Mouse (Mus musculus) heart, adult 2 months (tissue): ENCODE results near the gene Cers2. TPM values are rescaled to one million over a fixed set of nuclear protein-coding genes. Genes with fewer than 3 reads are reported as not detected.
"Not testable (repeated sequence)": the region's sequence is repeated elsewhere in the genome, so short reads cannot be mapped to it uniquely, and the experiment has no call there.

Source experiments
- DNase-seq, 2 experiments: peaks; one replicate each; pipeline ENCODE4 v3.0.0; 2021
- H3K27ac ChIP-seq: fragments of 200-600 bp; 2 replicates; pipeline ENCODE4 v1.8.1; 2022
- H3K27me3 ChIP-seq: fragments of 200-500 bp; 2 replicates; pipeline ENCODE4 v1.6.1; 2012; ENCODE audit warnings: mild to moderate bottlenecking, low read length, inconsistent platforms, mixed read lengths; ENCODE audit not compliant: control insufficient read depth, insufficient read depth
- H3K36me3 ChIP-seq: fragments of 200-500 bp; 2 replicates; pipeline ENCODE4 v1.6.1; 2012; ENCODE audit warnings: low read length, inconsistent platforms; ENCODE audit not compliant: control insufficient read depth, insufficient read depth
- H3K4me1 ChIP-seq: fragments of 200-500 bp; 2 replicates; pipeline ENCODE4 v1.6.1; 2011; ENCODE audit warnings: low read length; ENCODE audit not compliant: control insufficient read depth, insufficient read depth
- H3K4me3 ChIP-seq: fragments of 200-600 bp; 2 replicates; pipeline ENCODE4 v1.8.1; 2022
- H3K79me2 ChIP-seq: fragments of 200-500 bp; replicated peaks from 2 replicates; pipeline ENCODE4 v1.6.1; 2012; ENCODE audit warnings: mild to moderate bottlenecking, inconsistent platforms, low read length, moderate library complexity, mixed read lengths; ENCODE audit not compliant: control insufficient read depth, insufficient read depth
- H3K9ac ChIP-seq: fragments of 200-500 bp; 2 replicates; pipeline ENCODE4 v1.6.1; 2012; ENCODE audit warnings: low read depth, mild to moderate bottlenecking, control low read depth, inconsistent platforms, low read length, mixed read lengths
- CTCF ChIP-seq: fragments of 200-600 bp; IDR thresholded peaks from 2 replicates; pipeline ENCODE4 v1.8.1; 2022; ENCODE audit warnings: antibody characterized with exemption, mild to moderate bottlenecking, moderate library complexity
- EP300 ChIP-seq: fragments of 200-500 bp; IDR thresholded peaks from 2 replicates; pipeline ENCODE4 v1.6.1; 2011; ENCODE audit warnings: low read depth, low read length, control low read depth; ENCODE audit not compliant: insufficient read depth
- POLR2A ChIP-seq: fragments of 200-500 bp; IDR thresholded peaks from 2 replicates; pipeline ENCODE4 v1.6.1; 2011; ENCODE audit warnings: mild to moderate bottlenecking, low read depth, low read length, control low read depth; ENCODE audit not compliant: insufficient read depth
- WGBS: fragments of 180-500 bp; shearing (Covaris S2); methylation state at CpG from one replicate; pipeline ENCODE4 v1.1.7; 2018; 5-methylcytosine and 5-hydroxymethylcytosine counted together
- intact Hi-C: fragments of 180-260 bp; cut with DNase I; formaldehyde crosslinking; loops from one replicate; pipeline ENCODE4 v1.15.1; 2025
- polyA plus RNA-seq: library from polyadenylated mRNA; depleted of rRNA; stranded (reverse); fragments of >200 nt; gene quantifications from 2 replicates; pipeline ENCODE4 v1.2.3, GENCODE M21; 2012
- total RNA-seq, 2 experiments: library from RNA; stranded (reverse); gene quantifications; 2 replicates each; pipeline ENCODE4 v1.2.3; 2021

Cers2 gene
- total and polyA plus RNA-seq, 3 experiments = 35.3 to 69.1 (median 39.3) TPM

- TF ChIP-seq EP300 (no peak), CTCF (peak; percentile 49)
- Histone ChIP-seq H3K9ac (no peak overlapping the region), H3K27ac (no peak overlapping the region), H3K36me3 (no peaks in the 10 kb centered on the region; the same call in 1 of the 2 replicates), H3K4me1 (no peaks in the 10 kb centered on the region), H3K79me2 (no peaks in the 10 kb centered on the region), H3K27me3 (no peaks in the 10 kb centered on the region), H3K4me3 (no peak overlapping the region)
- intact Hi-C loops = no loop called here
- 91% methylated on average over 6 of the region's 6 CpGs for WGBS
- no peak for DNase-seq
These were observed 10.0 kb downstream of the Cers2 start for GRCm38 (mm10) chr3:95324454-95325144.

- intact Hi-C loops = no loop called here
- H3K36me3 ChIP-seq = no peaks in the 10 kb centered on the region; the same call in 1 of the 2 replicates
- no peaks in the 10 kb centered on the region for H3K27me3 ChIP-seq
- no peaks in the 10 kb centered on the region for H3K4me1 ChIP-seq
- no peak overlapping the region for H3K27ac ChIP-seq
- TF ChIP-seq EP300 = no peak
- TF ChIP-seq CTCF = no peak
- no peak for TF ChIP-seq POLR2A
- no peaks in the 10 kb centered on the region for H3K79me2 ChIP-seq
- DNase-seq = no peak
- 93% methylated on average over 1 of the region's 1 CpGs for WGBS
- no peak overlapping the region for H3K4me3 ChIP-seq
- no peak overlapping the region for H3K9ac ChIP-seq
These were observed 14.3 kb downstream of the Cers2 start for GRCm38 (mm10) chr3:95328803-95329404.

- no peak for DNase-seq
- intact Hi-C loops = no loop called here
- Histone ChIP-seq H3K9ac (no peak overlapping the region), H3K79me2 (no peaks in the 10 kb centered on the region), H3K4me3 (no peak overlapping the region), H3K4me1 (no peaks in the 10 kb centered on the region), H3K27me3 (no peaks in the 10 kb centered on the region), H3K27ac (no peak overlapping the region), H3K36me3 (no peaks in the 10 kb centered on the region; the same call in 1 of the 2 replicates)
- 78% methylated on average over 1 of the region's 1 CpGs for WGBS
- TF ChIP-seq EP300 = no peak
- TF ChIP-seq CTCF = no peak
- TF ChIP-seq POLR2A = no peak
These were observed 16.9 kb downstream of the Cers2 start for GRCm38 (mm10) chr3:95331528-95331927.

DNA sequence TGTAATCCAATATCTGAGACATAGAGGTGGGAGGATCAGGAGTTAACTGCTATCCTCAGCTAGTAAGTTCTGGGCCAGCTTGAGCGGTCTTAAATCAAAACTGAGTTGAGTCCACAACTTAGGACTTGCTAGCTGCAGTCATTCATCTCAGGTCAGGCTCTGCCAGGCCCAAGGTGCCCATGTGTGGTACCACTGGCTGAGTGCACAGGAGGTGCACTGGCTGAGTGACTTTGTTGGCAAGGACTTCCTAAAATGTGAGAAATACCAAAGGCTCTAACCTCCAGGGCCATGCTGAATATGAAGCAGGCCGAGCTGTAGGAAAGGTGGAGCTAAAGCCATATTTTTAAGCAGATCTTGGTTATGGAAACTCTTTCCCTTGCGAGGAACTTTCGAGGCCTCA lies 22.8 kb downstream of the Cers2 start:
- TF ChIP-seq POLR2A = no peak
- no peak for TF ChIP-seq CTCF
- TF ChIP-seq EP300 = no peak
- Histone ChIP-seq H3K27ac (no peak overlapping the region), H3K9ac (no peak overlapping the region), H3K4me3 (no peak overlapping the region), H3K27me3 (no peaks in the 10 kb centered on the region), H3K4me1 (no peaks in the 10 kb centered on the region), H3K79me2 (no peaks in the 10 kb centered on the region), H3K36me3 (peaks cover 2% of the 10 kb centered on the region; the same call in 1 of the 2 replicates)
- WGBS = 92% methylated on average over 4 of the region's 4 CpGs
- no peak for DNase-seq
- intact Hi-C loops = no loop called here

- intact Hi-C loops = no loop called here
- H3K4me1 ChIP-seq = no peaks in the 10 kb centered on the region
- TF ChIP-seq POLR2A (no peak), EP300 (no peak), CTCF (no peak)
- no peak overlapping the region for H3K27ac ChIP-seq
- 96% methylated on average over 4 of the region's 4 CpGs for WGBS
- H3K79me2 ChIP-seq = no peaks in the 10 kb centered on the region
- no peak for DNase-seq
- H3K36me3 ChIP-seq = peaks cover 2% of the 10 kb centered on the region; the same call in 1 of the 2 replicates
- no peak overlapping the region for H3K4me3 ChIP-seq
- H3K27me3 ChIP-seq = no peaks in the 10 kb centered on the region
- H3K9ac ChIP-seq = no peak overlapping the region
These were observed 23.7 kb downstream of the Cers2 start for GRCm38 (mm10) chr3:95338251-95338650.

- H3K27ac ChIP-seq, H3K79me2 ChIP-seq, H3K9ac ChIP-seq, H3K4me3 ChIP-seq, H3K36me3 ChIP-seq, H3K4me1 ChIP-seq, intact Hi-C loops, H3K27me3 ChIP-seq, DNase-seq: not testable (repeated sequence)
- 94% methylated on average over 9 of the region's 9 CpGs for WGBS
These were observed 28.9 kb downstream of the Cers2 start for GRCm38 (mm10) chr3:95343356-95344000.
